Comparison of ENCODE assay signal across 20 mouse cellular contexts in genomic region chr16:49838923-49839322, GRCm38 (mm10). TPM values are rescaled to one million over a fixed set of nuclear protein-coding genes. Genes with fewer than 3 reads are reported as not detected.
DNase-seq lines count a peak whose midpoint lies in the region; ATAC-seq and TF ChIP-seq lines count a peak whose summit lies in the region.
"Had no signal": no experiment of that assay in that cellular context is flagged by ENCODE, and none has a peak within 500 bp of the region (broad histone marks: within the 10 kb centered on the region; RNA-seq: fewer than 3 reads in every experiment).

No protein-coding gene starts in this region.

- ATAC-seq in liver, embryonic 11.5 days (replicated peaks; ENCODE audit: low FRiP score): no peak
- no peak for ATAC-seq in liver, embryonic 16.5 days (ENCODE audit: low read depth)

- no peaks in the 10 kb centered on the region for H3K36me3 ChIP-seq in liver, embryonic 11.5 days (ENCODE audit: control insufficient read depth, insufficient read depth, low read length)
- H3K36me3 ChIP-seq in liver, embryonic 16.5 days (ENCODE audit: control insufficient read depth, insufficient read depth): no peaks in the 10 kb centered on the region
- no peaks in the 10 kb centered on the region for H3K36me3 ChIP-seq in embryonic facial prominence, embryonic 10.5 days (replicated peaks)
- H3K36me3 ChIP-seq: embryonic facial prominence, embryonic 15.5 days; heart, embryonic 13.5 days; hindbrain, embryonic 10.5 days; limb, embryonic 10.5 days; limb, embryonic 15.5 days; lung, embryonic 15.5 days; neural tube, embryonic 15.5 days had no signal

- peaks cover 10% of the 10 kb centered on the region for H3K4me1 ChIP-seq in liver, embryonic 11.5 days (replicated peaks; ENCODE audit: control insufficient read depth, insufficient read depth, low read length)
- H3K4me1 ChIP-seq in bone marrow macrophage, adult 2 months (ENCODE audit: control insufficient read depth, insufficient read depth, low read length): peaks cover 9% of the 10 kb centered on the region
- peaks cover 43% of the 10 kb centered on the region for H3K4me1 ChIP-seq in liver, embryonic 16.5 days (ENCODE audit: control insufficient read depth, low read depth, low read length)
- H3K4me1 ChIP-seq in embryonic facial prominence, embryonic 10.5 days: peaks cover 11% of the 10 kb centered on the region
- H3K4me1 ChIP-seq: embryonic facial prominence, embryonic 15.5 days had no signal

- no peak for DNase-seq in liver, embryonic 11.5 days (ENCODE audit: low spot score)
- DNase-seq in liver: no peak
- DNase-seq in kidney, adult 8-10 months: no peak
- no peak for DNase-seq in embryonic facial prominence, embryonic 10.5 days (ENCODE audit: low spot score)
- no peak for DNase-seq in gastrocnemius, postnatal 36 days
- DNase-seq: adrenal gland, adult 8-10 months; gastrocnemius, adult 2 months; heart, postnatal 14 days; retina, postnatal 1 day had no signal

- no peaks in the 10 kb centered on the region for H3K9me3 ChIP-seq in liver, embryonic 11.5 days (ENCODE audit: control insufficient read depth, low read length)
- H3K9me3 ChIP-seq in liver, embryonic 16.5 days (replicated peaks; ENCODE audit: control insufficient read depth, low read length): no peaks in the 10 kb centered on the region
- H3K9me3 ChIP-seq in embryonic facial prominence, embryonic 10.5 days: no peaks in the 10 kb centered on the region
- H3K9me3 ChIP-seq: embryonic facial prominence, embryonic 15.5 days; heart, embryonic 13.5 days; hindbrain, embryonic 10.5 days; limb, embryonic 10.5 days; limb, embryonic 15.5 days; lung, embryonic 15.5 days; neural tube, embryonic 15.5 days had no signal

- no peak for TF ChIP-seq POLR2A in bone marrow macrophage, adult 2 months (IDR thresholded peaks at IDR 0.05; ENCODE audit: borderline replicate concordance, low read depth, low read length)

- TF ChIP-seq CTCF in bone marrow macrophage, adult 2 months (IDR thresholded peaks at IDR 0.05; ENCODE audit: low read depth, low read length): no peak

- H3K27ac ChIP-seq in liver, embryonic 11.5 days (ENCODE audit: low read depth, low read length): peak overlapping the region; percentile 94
- peak overlapping the region; percentile 95 for H3K27ac ChIP-seq in bone marrow macrophage, adult 2 months (ENCODE audit: insufficient read depth, low read depth, low read length)
- H3K27ac ChIP-seq in liver, embryonic 16.5 days (ENCODE audit: low read length): peak overlapping the region; percentile 99
- no peak overlapping the region for H3K27ac ChIP-seq in embryonic facial prominence, embryonic 10.5 days (replicated peaks)
- H3K27ac ChIP-seq: embryonic facial prominence, embryonic 15.5 days; gastrocnemius, adult 2 months; heart, adult 2 months; heart, embryonic 13.5 days; kidney, postnatal 0 days; limb, embryonic 10.5 days; limb, embryonic 15.5 days; lung, embryonic 15.5 days; neural tube, embryonic 15.5 days had no signal

- intact Hi-C loops in gastrocnemius, postnatal 36 days (cut with DNase I): no loop called here

- H3K4me2 ChIP-seq in liver, embryonic 11.5 days: peak overlapping the region; percentile 62; the same call in 1 of the 2 replicates
- H3K4me2 ChIP-seq in liver, embryonic 16.5 days (ENCODE audit: low read depth, low read length): peak overlapping the region; percentile 63
- H3K4me2 ChIP-seq: embryonic facial prominence, embryonic 15.5 days; limb, embryonic 15.5 days; lung, embryonic 15.5 days had no signal

- H3K27me3 ChIP-seq in liver, embryonic 11.5 days (replicated peaks; ENCODE audit: control insufficient read depth, insufficient read depth, low read length): no peaks in the 10 kb centered on the region
- no peaks in the 10 kb centered on the region for H3K27me3 ChIP-seq in liver, embryonic 16.5 days (ENCODE audit: control insufficient read depth, insufficient read depth, low read depth, low read length)
- no peaks in the 10 kb centered on the region for H3K27me3 ChIP-seq in embryonic facial prominence, embryonic 10.5 days (replicated peaks; ENCODE audit: low read depth, poor library complexity, severe bottlenecking)
- H3K27me3 ChIP-seq: embryonic facial prominence, embryonic 15.5 days; heart, embryonic 13.5 days; limb, embryonic 15.5 days; lung, embryonic 15.5 days; neural tube, embryonic 15.5 days had no signal

- H3K9ac ChIP-seq in liver, embryonic 11.5 days (ENCODE audit: low read depth, low read length): no peak overlapping the region
- H3K9ac ChIP-seq in liver, embryonic 16.5 days (ENCODE audit: low read depth, low read length): peak overlapping the region; percentile 70
- H3K9ac ChIP-seq: embryonic facial prominence, embryonic 15.5 days; heart, embryonic 13.5 days; limb, embryonic 15.5 days; lung, embryonic 15.5 days; neural tube, embryonic 15.5 days had no signal

- WGBS in liver, embryonic 11.5 days: 83% methylated on average over 6 of the region's 6 CpGs
- 57% methylated on average over 6 of the region's 6 CpGs for WGBS in liver, embryonic 16.5 days (ENCODE audit: insufficient replicate concordance)
- 84% methylated on average over 6 of the region's 6 CpGs for WGBS in embryonic facial prominence, embryonic 10.5 days

- H3K4me3 ChIP-seq in liver, embryonic 11.5 days (ENCODE audit: low read depth, low read length): no peak overlapping the region
- H3K4me3 ChIP-seq in bone marrow macrophage, adult 2 months (ENCODE audit: insufficient read depth, low read length): no peak overlapping the region
- no peak overlapping the region; the same call in 1 of the 2 replicates for H3K4me3 ChIP-seq in liver, embryonic 16.5 days (ENCODE audit: low read depth, low read length)
- no peak overlapping the region for H3K4me3 ChIP-seq in embryonic facial prominence, embryonic 10.5 days
- H3K4me3 ChIP-seq: embryonic facial prominence, embryonic 15.5 days; gastrocnemius, adult 2 months; heart, adult 2 months; heart, embryonic 13.5 days; hindbrain, embryonic 10.5 days; limb, embryonic 10.5 days; limb, embryonic 15.5 days; lung, embryonic 15.5 days; neural tube, embryonic 15.5 days had no signal

RNA-seq across cellular contexts. Expression of gene Cd47, which starts 38.6 kb away (rescaled TPM):
- polyA plus RNA-seq in liver, embryonic 11.5 days (2014; fragmentation: Nextera tagmentation; extraction: Ambion mirVana): 261 and 281 TPM in 2 replicates
- polyA plus RNA-seq in bone marrow macrophage, adult 2 months (2012; ENCODE audit: insufficient read depth, insufficient read length, missing spikeins): 310 and 315 TPM in 2 replicates
- 286 and 291 TPM in 2 replicates for polyA plus RNA-seq in liver, embryonic 16.5 days (2015; fragmentation: Nextera tagmentation; extraction: Ambion mirVana)
- polyA plus RNA-seq in embryonic facial prominence, embryonic 10.5 days (2016; fragmentation: Nextera tagmentation; extraction: Ambion mirVana): 27.6 and 32.2 TPM in 2 replicates
- 10 to 100 TPM; 25.5 to 26.8 TPM for total RNA-seq in gastrocnemius, postnatal 36 days (2021)
